Mouse (Mus musculus) cerebellum, postnatal 36 days (tissue): ENCODE results near the gene Arnt2.

Source experiments
- DNase-seq, 2 experiments: peaks; one replicate each; pipeline ENCODE4 v3.0.0; 2021 to 2022; ENCODE audit warnings: mixed read lengths in 2 of 2

Gene Arnt2

GRCm38 (mm10) chr7:84231396-84231795, 178.6 kb downstream of the Arnt2 start:
- no peak for DNase-seq

DNA sequence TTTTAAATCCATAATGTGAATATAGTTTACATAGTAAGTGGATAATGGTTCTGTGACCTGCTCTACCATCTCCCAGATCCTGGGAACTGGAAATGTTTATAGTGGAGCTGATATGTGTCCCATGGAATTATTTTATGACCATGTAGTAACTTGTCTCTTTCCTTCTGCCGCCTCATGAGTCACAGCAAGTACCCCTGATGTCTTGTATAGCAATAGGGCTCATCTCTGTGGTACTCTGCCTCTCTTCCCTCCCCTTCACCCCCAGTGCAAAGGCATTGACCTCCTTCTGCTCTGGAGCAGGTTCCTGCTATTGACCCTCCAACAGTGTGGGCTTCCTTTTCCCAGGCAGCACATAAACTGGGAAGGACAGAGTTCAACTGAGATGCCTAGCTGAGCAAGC, 182.3 kb downstream of the Arnt2 start:
- no peak for DNase-seq

DNA sequence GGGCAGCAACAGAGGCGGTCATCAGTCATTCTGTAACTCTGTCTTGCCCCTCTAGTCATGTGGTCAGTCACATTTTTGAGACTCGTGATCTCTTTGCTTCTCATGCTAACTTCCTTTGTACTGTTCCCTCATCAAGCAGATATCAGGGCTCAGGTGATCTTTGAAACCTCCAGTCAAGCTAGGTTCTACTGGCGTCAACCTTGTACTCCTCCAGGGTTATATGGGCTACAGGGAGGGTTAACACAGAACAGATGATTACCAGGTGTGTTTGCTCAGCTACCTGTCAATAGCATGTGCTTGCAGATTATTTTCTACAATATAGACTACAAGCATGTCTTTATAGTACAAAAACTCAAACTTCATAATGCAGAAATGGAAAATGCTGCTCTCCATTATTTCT, 183.1 kb downstream of the Arnt2 start:
- no peak for DNase-seq

GRCm38 (mm10) chr7:84212112-84212511, 197.9 kb downstream of the Arnt2 start:
- DNase-seq = no peak

DNA sequence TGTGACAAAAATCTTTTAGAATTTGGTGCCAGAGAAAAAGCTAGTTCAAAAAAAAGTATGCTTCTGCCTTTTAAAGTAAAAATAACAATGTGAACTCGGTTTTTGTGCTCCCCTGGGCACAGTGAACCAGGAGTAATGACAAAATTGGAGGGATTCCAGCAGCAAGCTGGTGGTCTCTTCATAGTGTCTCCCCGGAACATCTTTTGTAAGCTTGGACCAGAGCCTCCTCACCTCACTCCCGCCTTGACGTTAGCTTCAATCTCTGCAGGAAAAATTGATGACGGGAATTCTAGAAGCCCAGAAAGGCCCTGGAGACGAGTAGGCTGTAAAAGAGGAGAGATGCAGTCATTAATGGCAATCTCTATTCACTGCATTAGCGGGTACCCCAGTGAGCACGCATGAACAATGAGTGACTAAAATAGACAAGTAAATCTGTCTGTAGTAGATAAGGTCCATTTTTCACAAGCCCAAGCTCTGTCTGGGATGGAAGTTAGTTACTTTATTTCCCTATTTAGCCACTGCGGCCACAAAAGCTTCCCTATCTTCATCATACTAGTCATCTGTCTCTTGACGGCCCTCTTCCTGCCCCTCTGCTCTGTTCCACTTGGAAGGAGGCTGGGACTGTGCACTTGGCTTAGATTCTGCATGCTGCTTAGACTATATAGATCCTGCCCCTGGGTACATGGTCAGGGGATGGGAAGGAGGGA, 199.2 kb downstream of the Arnt2 start:
- DNase-seq = no peak

DNA sequence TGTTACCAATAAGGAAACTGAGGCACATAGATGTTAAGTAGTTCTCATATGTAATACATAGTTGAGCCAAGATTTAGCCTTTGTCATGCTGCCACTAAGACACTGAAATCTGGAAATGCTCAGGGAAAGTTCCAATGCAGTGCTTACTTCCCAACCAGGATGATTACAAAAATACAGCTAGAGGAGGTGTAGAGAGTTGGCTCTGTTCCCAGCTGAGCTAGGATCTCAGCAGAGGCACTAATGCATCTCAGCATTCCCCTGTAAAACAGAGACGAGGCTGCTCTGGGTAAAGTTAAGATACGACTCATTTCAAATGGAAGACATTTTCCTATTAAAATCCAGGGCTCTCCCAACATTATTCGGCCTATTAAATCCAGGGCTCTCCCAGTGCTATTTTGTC, 206.0 kb downstream of the Arnt2 start:
- no peak for DNase-seq

DNA sequence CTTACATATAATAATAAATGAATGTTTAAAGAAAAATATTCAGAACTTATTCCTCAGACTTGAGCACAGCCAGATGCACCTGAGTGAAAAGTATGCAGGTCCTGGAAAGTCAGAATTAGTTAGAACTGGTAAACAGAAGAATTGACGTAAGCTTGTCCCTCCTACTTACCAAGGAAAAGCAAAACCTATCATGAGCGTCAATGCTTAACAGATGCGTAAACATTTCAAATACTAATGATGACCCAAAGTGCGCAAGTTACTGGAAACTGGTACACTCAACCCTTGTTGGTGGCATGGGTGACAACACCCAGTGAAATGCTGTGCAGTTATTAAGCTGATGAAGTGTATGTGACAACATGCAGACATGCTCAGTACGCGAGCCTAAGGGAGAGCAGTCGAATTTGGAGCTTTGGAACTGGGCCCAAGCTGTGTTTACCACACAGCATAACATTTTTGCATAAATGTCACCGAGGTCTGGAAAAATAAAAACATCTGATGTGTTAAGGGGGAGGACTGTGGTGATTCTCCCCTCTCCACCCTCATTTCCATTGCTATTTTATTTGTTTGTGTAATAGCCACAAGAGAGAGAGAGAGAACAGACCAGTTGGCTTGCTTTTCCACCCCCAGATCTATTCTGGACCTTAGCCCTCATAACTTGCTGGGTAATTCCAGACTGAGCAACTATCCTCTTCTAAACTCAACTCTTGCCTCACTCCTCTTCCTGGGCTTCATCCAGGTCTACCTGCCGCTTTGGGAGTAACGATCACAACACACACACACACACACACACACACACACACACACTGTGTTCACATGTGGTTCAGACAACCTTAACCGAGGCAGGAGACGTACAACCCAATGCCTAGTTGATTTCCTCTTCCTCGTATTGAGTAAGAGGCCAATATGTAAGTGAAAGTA, 208.6 kb downstream of the Arnt2 start:
- no peak for DNase-seq

DNA sequence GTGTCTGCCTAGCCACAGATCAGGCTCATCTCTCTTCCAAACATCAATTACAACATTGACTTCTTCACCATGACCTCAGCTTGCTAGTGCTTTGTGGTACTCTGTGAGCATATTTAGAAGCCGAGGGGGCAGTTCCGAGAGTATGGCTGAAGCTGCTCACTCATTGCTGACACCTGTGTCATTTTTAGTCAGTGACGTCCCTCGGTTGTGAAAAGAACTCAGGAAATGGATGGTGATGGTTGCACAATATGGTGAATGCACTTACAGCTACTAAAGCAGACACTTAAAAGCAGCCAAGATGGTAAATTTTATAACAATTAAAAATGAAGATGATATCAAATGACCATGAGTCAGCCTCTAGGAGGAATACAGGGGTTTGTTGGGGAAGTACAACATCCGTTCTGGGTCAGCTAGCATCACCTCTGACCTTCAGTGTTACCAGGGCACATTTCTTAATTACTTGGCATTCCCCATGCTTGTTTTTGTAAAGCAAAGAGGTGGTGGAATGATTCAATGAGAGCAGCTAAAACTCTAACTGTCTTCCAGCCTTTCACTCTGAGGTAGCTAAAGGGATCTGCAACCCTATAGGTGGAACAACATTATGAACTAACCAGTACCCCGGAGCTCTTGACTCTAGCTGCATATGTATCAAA, 212.6 kb downstream of the Arnt2 start:
- no peak for DNase-seq
